Mouse (Mus musculus) inflammation-experienced regulatory T-cells, adult 6 months (primary cell): ENCODE results near the gene Trim65. TPM values are rescaled to one million over a fixed set of nuclear protein-coding genes. Genes with fewer than 3 reads are reported as not detected.
A peak's percentile ranks its signal among the peaks of the same experiment; 100 is the strongest.

Experiments
- ATAC-seq: one replicate; pipeline ENCODE4 v1.8.0; 2017
- polyA plus RNA-seq, 3 experiments: library from polyadenylated mRNA; unstranded; fragments of 100-300 nt; shearing (Covaris generic); gene quantifications; one replicate each; pipeline ENCODE4 v1.2.1; 2017

Gene Trim65
- polyA plus RNA-seq, result 10 to 100 TPM in 2 of 3 experiments, 1 to 10 TPM in 1; 9.5 to 13.3 (median 11.4) TPM

DNA sequence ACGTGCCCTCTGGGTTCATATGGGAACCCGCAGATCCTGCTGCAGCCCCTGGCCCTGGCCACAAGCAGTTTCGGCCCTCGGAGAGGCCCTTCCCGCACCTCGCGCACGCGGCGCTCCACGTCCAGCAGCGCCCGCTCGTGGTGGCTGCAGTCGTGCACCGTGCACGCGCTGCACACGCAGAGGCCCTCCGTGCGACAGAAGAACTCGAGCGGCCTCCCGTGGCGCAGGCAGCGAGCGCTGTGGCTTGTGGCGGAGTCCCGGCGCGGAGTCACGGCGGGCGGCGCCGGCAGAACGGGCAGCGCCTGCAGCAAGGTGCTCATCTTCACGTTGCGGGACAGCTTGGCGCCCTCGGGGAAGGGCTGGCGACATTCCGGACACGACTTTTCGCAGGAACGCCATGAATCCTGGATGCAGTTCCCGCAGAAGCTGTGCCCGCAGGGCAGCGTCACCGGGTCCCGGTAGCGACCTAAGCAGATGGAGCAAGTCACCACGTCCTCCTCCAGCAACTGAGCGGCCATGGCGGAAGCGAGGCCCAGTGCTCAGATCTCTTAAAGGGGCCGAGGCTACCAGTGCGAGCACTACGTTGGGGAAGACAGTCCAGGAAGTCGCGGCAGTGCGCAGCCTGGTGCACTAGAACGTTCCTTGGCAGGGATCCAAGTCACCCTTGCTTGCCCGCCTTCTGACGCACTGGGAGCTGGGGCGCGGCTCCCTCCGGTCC lies at the start of gene Trim65:
Gene Trim65, minus strand, starts transcription at position 641 of the 718 bp plus-strand sequence.
- ATAC-seq, result peak; percentile 90

DNA sequence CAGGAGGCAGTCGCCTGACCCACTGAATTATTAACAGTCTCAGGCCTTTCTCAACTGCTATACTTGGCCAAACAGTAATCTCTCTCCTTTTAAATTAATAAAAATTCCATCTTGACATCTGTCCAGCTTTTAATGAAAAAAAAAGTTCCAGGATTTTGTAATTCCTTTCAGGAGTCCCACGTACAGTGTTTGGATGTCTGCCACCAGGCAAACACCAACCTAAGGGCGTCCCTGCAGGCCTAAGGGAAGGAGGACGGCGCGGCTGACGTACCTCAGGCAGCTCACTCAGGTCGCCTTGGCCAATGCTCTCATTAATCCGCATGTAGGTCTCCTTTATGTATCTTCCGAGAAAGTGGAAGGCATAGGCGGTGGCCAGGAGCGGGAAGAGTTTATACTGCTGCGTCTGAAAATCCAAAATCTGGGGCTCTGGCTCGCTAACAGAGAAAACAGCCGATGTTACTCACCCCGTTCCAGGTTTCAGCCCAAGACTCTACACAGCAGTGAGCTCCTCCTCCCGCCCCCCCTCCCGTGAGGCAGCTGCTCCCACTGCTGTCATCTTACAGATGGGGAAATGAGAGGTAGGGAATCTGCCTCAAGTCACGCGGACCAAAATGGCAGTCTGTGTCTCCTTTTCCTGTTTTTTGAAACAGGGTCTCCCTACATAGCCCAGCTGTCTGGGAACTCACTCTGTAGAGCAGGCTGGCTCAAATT lies 47.6 kb upstream of the Trim65 start:
- ATAC-seq, result no peak

DNA sequence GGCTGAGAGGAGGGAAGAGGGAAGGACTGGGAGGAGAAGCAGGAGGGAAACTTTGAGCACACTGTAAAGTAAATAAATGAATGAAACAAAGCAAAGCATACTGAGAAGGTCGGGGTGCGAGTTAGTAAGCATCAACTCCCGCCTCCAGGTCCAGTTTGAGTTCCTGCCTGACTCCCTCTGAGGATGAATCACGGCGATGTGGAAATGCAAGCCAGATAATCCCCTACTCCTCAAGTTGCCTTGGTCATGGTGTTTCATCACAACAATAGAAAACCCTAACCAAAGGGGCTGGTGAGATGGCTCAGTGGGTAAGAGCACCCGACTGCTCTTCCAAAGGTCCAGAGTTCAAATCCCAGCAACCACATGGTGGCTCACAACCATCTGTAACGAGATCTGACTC lies 45.1 kb upstream of the Trim65 start:
- no peak for ATAC-seq

GRCm38 (mm10) chr11:116174775-116175448 lies 44.0 kb upstream of the Trim65 start:
- no peak for ATAC-seq

DNA sequence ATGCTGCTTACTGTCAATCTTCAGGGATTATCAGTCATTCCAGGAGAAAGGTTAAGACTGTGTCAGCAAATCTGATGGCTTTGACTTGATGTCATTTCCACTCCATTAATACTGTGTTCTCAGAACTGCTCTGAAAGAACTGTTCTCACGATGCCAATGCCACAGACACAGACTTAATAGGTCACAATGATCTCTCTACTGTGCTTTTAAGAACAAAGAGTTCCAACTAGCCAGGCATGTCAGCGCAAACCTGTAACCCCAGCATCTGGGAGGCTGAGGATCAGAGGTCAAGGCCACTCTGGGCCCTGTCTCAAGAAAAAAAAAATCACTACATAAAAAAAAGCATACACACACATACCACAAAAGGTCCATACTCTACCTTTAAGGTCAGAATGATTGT lies 41.0 kb upstream of the Trim65 start:
- no peak for ATAC-seq

DNA sequence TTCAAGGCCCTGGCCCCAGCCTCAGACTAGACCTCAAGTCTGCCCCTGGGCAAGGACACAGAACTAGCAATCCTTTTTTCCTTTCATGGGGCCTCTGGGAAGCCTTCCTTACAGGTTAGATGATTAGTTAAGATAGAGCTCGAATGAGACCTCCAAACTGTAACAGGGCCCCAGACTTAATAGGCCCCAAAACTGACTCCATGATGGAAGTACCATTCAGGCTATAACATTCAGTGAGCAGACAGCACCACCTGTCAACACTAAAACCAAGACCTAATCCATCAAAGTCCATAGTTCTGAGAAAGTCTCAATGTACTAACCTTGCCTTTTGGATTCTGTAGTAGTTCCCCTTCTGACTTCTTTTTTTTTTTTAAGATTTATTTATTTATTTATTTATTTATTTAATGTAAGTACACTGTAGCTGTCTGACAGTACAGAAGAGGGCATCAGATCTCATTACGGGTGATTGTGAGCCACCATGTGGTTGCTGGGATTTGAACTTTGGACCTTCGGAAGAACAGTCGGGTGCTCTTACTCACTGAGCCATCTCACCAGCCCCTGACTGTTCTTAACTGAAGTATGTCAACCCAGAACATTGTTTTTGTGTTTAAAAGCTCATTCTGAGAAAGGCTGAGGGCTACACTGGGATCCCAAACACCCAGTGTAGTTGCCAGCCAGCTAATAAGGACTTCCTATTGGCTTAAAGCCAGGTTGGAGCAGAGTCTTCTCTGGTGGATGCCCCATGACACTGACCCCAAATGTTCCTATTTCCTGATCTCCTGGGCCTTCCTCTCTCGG lies 39.3 kb upstream of the Trim65 start:
- ATAC-seq, result no peak

- ATAC-seq, result no peak
Observed at GRCm38 (mm10) chr11:116169214-116169613, 38.3 kb upstream of the Trim65 start.

DNA sequence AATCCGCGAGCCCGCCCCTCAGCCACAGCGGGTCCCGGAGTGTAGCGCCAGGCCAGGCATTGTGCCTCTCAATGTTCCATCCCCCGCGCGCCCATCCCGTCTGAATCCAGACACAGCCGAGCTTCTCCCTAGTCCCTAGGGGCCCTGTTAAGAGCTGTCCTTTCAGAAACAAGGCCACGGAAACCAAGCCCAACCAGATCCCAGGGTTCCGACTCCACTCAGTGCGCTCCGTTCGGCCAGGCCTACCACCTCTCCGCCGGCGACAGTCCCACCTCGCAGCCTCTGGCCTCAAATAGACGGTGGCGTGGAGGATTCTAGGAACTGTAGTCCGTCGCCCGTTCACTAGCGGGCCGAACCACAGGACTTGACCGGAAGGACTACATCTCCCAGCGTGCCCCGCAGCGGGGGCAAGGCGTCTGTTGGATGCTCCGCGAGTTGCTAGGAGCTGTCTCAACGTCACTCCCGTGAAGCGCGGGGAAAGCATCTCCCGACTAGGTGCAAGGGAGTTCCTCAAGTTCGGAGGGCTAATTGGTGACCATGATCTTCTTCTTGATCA lies 37.0 kb upstream of the Trim65 start, which contains the start of gene Fbf1:
Gene Fbf1, minus strand, starts transcription at position 283 of the 556 bp plus-strand sequence.
- ATAC-seq, result peak; percentile 96

- no peak for ATAC-seq
Observed at GRCm38 (mm10) chr11:116167232-116167631, 36.3 kb upstream of the Trim65 start.

DNA sequence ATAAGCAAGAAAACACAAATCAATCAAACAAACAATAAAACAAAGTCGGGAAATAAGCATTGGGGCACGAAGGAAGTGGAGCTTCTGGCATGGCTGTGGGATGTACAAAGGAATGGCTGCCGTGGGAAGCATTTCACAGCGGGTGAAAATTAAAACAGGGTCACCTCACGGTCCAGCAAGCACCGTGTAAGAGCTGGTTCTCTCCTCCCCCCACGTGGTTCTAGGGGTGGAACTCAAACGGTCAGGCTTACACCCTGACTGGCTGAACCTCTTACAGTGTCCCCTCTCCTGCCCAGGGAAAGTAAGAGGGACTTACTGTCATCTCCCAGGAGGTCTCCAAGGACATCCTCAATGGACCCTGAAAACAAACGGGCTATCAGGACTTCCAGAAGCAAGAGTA lies 32.1 kb upstream of the Trim65 start:
- ATAC-seq, result no peak

- ATAC-seq, result no peak
Observed at GRCm38 (mm10) chr11:116162146-116162545, 31.2 kb upstream of the Trim65 start.

- ATAC-seq, result no peak
Observed at GRCm38 (mm10) chr11:116161312-116161711, 30.4 kb upstream of the Trim65 start.

GRCm38 (mm10) chr11:116150960-116151359 lies 20.0 kb upstream of the Trim65 start:
- no peak for ATAC-seq

DNA sequence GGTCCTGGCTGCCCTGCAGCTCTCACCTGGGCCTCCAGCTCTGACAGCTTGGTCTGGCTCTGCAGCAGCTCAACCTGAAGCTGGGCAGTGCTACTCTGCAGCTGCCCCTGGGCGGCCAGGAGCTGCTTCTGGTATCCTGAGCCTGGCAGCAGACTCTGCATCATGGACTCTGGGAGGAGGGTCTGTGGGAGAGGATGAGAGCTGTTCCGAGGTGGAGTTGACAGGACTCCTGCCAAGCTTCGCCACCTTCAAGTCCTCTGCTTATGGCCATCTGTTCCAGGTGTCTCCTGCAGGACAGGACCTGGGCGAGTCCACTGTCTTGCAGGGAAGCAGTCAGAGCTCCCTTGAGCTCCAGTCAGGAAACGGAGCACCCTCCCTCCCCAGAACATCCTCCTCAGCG lies 18.4 kb upstream of the Trim65 start:
- ATAC-seq, result no peak

DNA sequence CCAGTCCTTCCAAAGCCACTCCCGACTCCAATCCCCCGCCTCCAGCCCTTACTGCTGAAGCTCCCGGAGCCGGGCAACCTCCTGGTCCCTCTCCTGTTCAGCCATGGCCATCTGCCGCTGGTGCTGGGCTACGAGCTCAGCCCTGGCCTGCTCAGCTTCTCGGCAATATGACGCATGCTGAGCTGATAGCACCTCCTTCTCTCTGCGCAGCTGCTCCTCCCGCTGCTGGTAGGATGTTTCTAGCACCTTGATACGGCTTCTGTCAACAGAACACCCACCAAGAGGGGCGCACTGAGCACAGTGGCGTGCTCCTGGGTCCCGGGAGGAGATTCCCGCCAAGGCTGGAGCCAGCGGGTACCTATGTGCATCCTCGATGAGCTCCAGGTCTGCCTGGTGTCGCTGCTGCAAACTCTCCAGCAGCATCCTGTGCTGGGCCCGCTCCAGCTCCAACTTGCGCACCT lies 17.9 kb upstream of the Trim65 start:
- ATAC-seq, result no peak

DNA sequence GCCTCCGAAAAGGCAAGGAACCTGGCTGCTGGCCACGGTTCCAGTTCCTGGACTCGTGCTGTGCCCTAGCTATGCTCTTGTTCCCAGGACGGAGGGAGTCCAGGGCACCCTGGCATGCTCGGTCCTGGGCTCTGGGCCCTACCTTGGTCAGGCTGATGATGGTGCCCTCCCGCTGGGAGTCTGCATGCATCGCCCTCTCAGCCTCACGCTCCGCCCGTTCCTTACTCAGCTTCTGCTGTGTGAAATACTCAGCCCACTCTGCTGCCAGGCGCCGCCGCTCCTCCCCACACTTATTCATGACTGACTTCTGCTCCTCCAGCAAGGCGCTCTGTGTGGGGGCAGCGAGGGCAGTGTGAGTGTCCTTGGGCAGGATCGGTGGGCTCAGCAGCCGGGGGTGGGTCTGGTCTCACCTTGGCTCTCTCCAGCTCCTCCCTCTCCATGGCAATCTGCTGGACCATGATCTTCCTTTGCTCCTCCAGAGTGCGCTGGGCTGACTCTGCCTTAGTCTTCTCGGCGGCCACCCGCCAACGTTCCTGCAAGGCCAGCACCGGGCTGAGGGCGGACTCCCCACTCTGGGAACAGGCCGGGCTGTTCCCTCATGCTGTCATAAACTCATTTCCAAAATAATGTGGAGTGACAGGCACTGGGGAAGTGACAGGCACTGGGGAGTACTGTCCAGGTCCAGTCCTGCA lies 15.5 kb upstream of the Trim65 start:
- ATAC-seq, result no peak

DNA sequence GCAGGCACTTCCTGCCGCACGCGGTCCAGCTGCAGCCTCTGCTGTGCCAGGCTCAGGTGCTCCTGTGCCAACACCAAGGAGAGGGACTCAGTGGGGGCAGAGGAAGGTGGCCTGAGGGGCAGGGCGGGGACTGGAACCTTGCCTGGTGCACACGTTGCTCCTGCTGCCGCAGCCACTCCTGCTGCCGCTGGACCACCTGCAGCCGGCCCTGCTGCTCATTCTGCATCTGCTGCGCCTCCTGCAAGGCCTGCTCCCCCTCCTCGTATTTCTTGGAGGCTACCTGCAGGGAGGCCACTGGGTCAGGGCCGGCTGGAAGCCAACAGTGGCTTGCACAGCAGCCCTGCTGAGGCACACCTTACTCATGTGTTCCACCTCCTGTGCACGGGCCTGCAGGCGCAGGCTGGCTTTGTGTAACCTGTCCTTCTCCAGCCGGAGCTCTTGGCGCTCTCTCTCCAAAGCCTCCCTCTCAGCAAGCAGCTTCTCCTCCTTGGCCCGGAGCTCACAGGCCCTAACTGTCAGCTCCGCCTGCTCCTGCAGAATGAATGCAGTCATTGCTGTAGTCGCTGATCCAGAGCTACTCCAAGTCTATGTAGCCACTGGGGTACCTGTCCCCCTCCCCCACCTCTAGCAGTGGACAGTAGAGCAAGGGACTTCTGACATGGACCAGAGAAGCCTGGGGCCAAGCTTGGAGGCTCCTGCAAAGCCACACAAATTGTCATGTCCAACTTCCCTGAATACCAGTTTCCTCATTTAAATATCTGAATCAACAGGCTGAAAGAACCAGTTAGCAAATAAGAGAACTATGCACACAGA lies 14.8 kb upstream of the Trim65 start:
- no peak for ATAC-seq

GRCm38 (mm10) chr11:116143468-116143867 lies 12.5 kb upstream of the Trim65 start:
- no peak for ATAC-seq

DNA sequence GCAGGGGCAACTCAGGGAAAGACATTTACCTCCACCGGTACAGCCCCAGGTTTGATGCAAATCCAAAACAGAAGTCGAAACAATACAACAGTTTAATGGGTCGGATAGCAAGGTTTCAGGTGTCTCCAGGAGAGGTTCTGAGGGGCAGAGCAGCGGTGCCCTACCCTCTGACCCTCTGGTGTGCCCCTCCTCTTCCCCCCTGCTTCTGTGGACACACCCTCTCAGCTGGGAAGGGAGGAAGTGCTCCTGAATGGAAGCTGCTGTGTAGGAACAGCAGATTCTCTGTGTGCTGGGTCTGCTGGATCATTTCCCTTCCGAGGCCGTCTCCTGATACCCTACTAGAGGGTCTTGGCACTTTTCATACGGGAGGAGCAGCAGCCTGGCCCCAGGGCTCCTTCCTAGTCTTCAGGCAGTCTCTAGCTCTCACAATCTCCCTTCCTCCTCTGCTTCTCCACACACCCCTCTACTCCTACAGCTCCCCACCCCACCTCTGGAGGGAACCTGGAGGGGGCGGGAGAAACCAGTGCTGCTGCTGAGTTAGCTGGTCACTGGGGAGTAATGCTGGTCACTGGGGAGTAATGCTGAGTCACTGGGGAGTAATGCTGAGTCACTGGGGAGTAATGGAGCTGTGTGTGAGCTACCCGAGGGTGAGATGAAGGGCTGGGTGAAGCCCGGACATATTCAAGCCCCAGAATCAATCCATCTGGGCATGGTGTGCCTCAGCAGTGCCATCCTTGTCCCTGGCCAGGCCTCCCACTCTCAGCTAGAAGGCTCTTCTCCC lies 11.5 kb upstream of the Trim65 start:
- ATAC-seq, result no peak
